Mouse (Mus musculus) liver, adult 2 months (tissue): ENCODE results near the gene Ascc3. TPM values are rescaled to one million over a fixed set of nuclear protein-coding genes. Genes with fewer than 3 reads are reported as not detected.

Experiments used
- DNase-seq: peaks from one replicate; pipeline ENCODE4 v3.0.0-alpha.2; 2011; ENCODE audit warnings: low read depth, low spot score; ENCODE audit errors: extremely low read depth
- H3K27ac ChIP-seq: fragments of 200-500 bp; replicated peaks from 2 replicates; pipeline ENCODE4 v1.5.1; 2012; ENCODE audit warnings: low read depth, mild to moderate bottlenecking, control low read depth, inconsistent platforms, low read length; ENCODE audit not compliant: insufficient read depth
- H3K27me3 ChIP-seq: fragments of 200-500 bp; 2 replicates; pipeline ENCODE4 v1.6.1; 2012; ENCODE audit warnings: mild to moderate bottlenecking, moderate library complexity, low read length, inconsistent platforms; ENCODE audit not compliant: control insufficient read depth, insufficient read depth
- H3K36me3 ChIP-seq: fragments of 200-500 bp; 2 replicates; pipeline ENCODE4 v1.6.1; 2012; ENCODE audit warnings: low read length, inconsistent platforms; ENCODE audit not compliant: control insufficient read depth, insufficient read depth
- H3K4me1 ChIP-seq: fragments of 200-500 bp; 2 replicates; pipeline ENCODE4 v1.6.1; 2011; ENCODE audit warnings: low read length; ENCODE audit not compliant: control insufficient read depth, insufficient read depth
- H3K4me3 ChIP-seq: fragments of 200-500 bp; 2 replicates; pipeline ENCODE4 v1.5.1; 2011; ENCODE audit warnings: low read depth, mild to moderate bottlenecking, control low read depth, low read length, moderate library complexity; ENCODE audit not compliant: insufficient read depth
- H3K79me2 ChIP-seq: fragments of 200-500 bp; 2 replicates; pipeline ENCODE4 v1.6.1; 2012; ENCODE audit warnings: inconsistent platforms, mild to moderate bottlenecking, low read length, moderate library complexity; ENCODE audit not compliant: control insufficient read depth, insufficient read depth
- H3K9ac ChIP-seq: fragments of 200-500 bp; 2 replicates; pipeline ENCODE4 v1.6.1; 2012; ENCODE audit warnings: low read depth, mild to moderate bottlenecking, control low read depth, inconsistent platforms, low read length
- CTCF ChIP-seq: fragments of 200-500 bp; IDR thresholded peaks from 2 replicates; pipeline ENCODE4 v1.5.1; 2011; ENCODE audit warnings: low read depth, low read length, control low read depth
- POLR2A ChIP-seq: fragments of 200-500 bp; IDR thresholded peaks from 2 replicates; pipeline ENCODE4 v1.6.1; 2011; ENCODE audit warnings: low read length, control low read depth; ENCODE audit not compliant: insufficient read depth; ENCODE audit errors: extremely low read depth
- WGBS: fragments of 180-500 bp; shearing (Covaris S2); methylation state at CpG from one replicate; pipeline ENCODE4 v1.1.7; 2018; 5-methylcytosine and 5-hydroxymethylcytosine counted together
- polyA plus RNA-seq: library from polyadenylated mRNA; depleted of rRNA; stranded (reverse); fragments of >200 nt; gene quantifications from 2 replicates; pipeline ENCODE4 v1.2.3, GENCODE M21; 2012
- total RNA-seq: library from RNA; depleted of rRNA; stranded (reverse); fragments of >200 nt; gene quantifications from 2 replicates; pipeline ENCODE4 v1.2.3, GENCODE M21; 2014

The Ascc3 gene
- total and polyA plus RNA-seq, 2 experiments: 11.8 to 39.3 TPM

- peak; percentile 51 for DNase-seq
- Histone ChIP-seq H3K79me2 (no peaks in the 10 kb centered on the region), H3K36me3 (peaks cover 15% of the 10 kb centered on the region), H3K4me1 (no peaks in the 10 kb centered on the region), H3K4me3 (no peak overlapping the region), H3K27me3 (no peaks in the 10 kb centered on the region), H3K27ac (no peak overlapping the region), H3K9ac (no peak overlapping the region)
- peak; percentile 41 for TF ChIP-seq CTCF
- no peak for TF ChIP-seq POLR2A
- WGBS: 29% methylated on average over 6 of the region's 6 CpGs
These were observed 111.7 kb downstream of the Ascc3 start for GRCm38 (mm10) chr10:50704202-50704601.

- 79% methylated on average over 3 of the region's 3 CpGs for WGBS
- no peaks in the 10 kb centered on the region for H3K79me2 ChIP-seq
These were observed 112.4 kb downstream of the Ascc3 start for GRCm38 (mm10) chr10:50704898-50705297.

GRCm38 (mm10) chr10:50711286-50711685 is 118.8 kb downstream of the Ascc3 start:
- no peak overlapping the region for H3K9ac ChIP-seq
- no peak overlapping the region for H3K4me3 ChIP-seq
- H3K27me3 ChIP-seq: no peaks in the 10 kb centered on the region
- no peaks in the 10 kb centered on the region for H3K79me2 ChIP-seq
- peaks cover 22% of the 10 kb centered on the region for H3K36me3 ChIP-seq
- no peaks in the 10 kb centered on the region for H3K4me1 ChIP-seq
- no peak for TF ChIP-seq CTCF
- TF ChIP-seq POLR2A: no peak
- DNase-seq: no peak
- no peak overlapping the region for H3K27ac ChIP-seq
- WGBS: 90% methylated on average over 3 of the region's 3 CpGs

More at GRCm38 (mm10) chr10:50704898-50705297, 112.4 kb downstream of the Ascc3 start:
- Histone ChIP-seq H3K4me1 (no peaks in the 10 kb centered on the region), H3K9ac (no peak overlapping the region), H3K27me3 (no peaks in the 10 kb centered on the region), H3K36me3 (peaks cover 13% of the 10 kb centered on the region), H3K27ac (no peak overlapping the region), H3K4me3 (no peak overlapping the region)
- TF ChIP-seq POLR2A (no peak), CTCF (no peak)
- DNase-seq: no peak

- no peak for DNase-seq
These were observed 119.3 kb downstream of the Ascc3 start for GRCm38 (mm10) chr10:50711765-50712164.

DNA sequence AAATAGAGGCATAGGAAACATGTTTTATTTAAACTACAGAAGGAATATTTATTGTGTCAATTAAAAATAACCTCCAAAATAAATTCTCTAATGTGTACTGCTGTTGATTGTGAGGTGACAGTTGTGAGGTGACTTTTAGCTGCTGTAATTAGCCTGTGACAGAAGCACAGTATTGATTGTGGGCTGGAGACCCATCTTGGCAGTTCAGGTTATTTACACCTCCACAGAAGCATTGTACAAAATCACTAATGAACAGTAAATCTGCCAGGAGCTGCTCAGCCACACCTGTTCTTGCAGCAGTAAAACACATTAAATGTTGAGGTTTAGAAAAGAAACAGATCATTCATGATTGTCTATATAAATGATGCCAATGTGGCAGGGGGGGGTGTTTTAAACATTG is 141.0 kb downstream of the Ascc3 start:
- Histone ChIP-seq H3K4me3 (no peak overlapping the region), H3K9ac (no peak overlapping the region), H3K27me3 (no peaks in the 10 kb centered on the region), H3K36me3 (peaks cover 22% of the 10 kb centered on the region), H3K27ac (no peak overlapping the region), H3K4me1 (no peaks in the 10 kb centered on the region), H3K79me2 (no peaks in the 10 kb centered on the region)
- DNase-seq: no peak
- TF ChIP-seq POLR2A (no peak), CTCF (no peak)

More at GRCm38 (mm10) chr10:50711765-50712164, 119.3 kb downstream of the Ascc3 start:
- no peak overlapping the region for H3K4me3 ChIP-seq
- H3K36me3 ChIP-seq: peaks cover 23% of the 10 kb centered on the region
- H3K9ac ChIP-seq: no peak overlapping the region
- H3K4me1 ChIP-seq: no peaks in the 10 kb centered on the region
- H3K79me2 ChIP-seq: no peaks in the 10 kb centered on the region
- 94% methylated on average over 1 of the region's 1 CpGs for WGBS
- TF ChIP-seq CTCF (no peak), POLR2A (no peak)
- H3K27ac ChIP-seq: no peak overlapping the region
- H3K27me3 ChIP-seq: no peaks in the 10 kb centered on the region

DNA sequence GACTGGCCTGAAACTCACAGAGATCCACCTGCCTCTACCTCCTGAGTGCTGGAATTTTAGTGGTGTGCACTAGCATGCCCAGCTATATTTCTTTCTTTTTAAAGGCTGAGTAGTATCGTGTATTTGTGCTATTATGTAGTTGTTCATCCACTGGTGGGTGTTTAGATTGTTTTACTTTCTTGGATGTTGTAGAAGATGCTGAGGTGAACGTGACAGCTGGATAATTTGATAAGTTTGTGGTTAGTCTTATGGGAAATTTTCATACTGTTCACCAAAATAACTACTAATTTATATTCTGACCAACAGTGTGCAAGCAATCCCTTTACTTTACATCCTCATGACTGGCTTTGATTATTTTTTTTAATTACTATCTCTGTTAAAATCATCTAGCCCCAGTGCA is 169.6 kb downstream of the Ascc3 start:
- Histone ChIP-seq H3K36me3 (peaks cover 6% of the 10 kb centered on the region; the same call in 1 of the 2 replicates), H3K4me3 (no peak overlapping the region), H3K27ac (no peak overlapping the region), H3K79me2 (no peaks in the 10 kb centered on the region), H3K9ac (no peak overlapping the region), H3K4me1 (peaks cover 7% of the 10 kb centered on the region; the same call in 1 of the 2 replicates), H3K27me3 (no peaks in the 10 kb centered on the region)
- TF ChIP-seq POLR2A (no peak), CTCF (no peak)
- 89% methylated on average over 2 of the region's 2 CpGs for WGBS
- DNase-seq: no peak
